Mouse (Mus musculus): ENCODE results near the gene Slc12a7. TPM values are rescaled to one million over a fixed set of nuclear protein-coding genes. Genes with fewer than 3 reads are reported as not detected.
A peak's percentile ranks its signal among the peaks of the same experiment; 100 is the strongest.

The Slc12a7 gene
- total RNA-seq, 1 experiment from 2014 or later = 46.2 TPM

DNA sequence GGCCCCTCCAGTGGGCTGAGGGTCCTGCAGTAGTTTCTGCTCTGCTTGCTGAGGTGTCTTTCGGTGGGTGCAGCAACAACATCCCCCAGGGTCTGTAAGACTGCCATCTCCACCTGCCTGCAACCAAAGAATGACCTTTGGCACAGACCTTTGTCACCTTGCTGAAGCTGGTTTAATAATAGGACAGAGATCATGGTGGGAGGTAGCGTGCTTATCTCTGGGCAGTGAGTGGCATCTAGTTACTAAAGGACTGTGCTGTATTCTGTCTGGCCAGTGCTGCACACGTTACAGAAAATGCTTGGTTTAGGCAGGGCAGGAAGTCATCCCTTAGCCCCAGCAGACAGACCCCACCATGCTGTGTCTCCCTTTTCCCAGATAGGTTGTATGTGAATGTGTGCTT is 22.9 kb downstream of the Slc12a7 start:
- no peak for ATAC-seq (ENCODE audit: extremely low read depth, insufficient number of reproducible peaks, low FRiP score, poor library complexity, severe bottlenecking)

DNA sequence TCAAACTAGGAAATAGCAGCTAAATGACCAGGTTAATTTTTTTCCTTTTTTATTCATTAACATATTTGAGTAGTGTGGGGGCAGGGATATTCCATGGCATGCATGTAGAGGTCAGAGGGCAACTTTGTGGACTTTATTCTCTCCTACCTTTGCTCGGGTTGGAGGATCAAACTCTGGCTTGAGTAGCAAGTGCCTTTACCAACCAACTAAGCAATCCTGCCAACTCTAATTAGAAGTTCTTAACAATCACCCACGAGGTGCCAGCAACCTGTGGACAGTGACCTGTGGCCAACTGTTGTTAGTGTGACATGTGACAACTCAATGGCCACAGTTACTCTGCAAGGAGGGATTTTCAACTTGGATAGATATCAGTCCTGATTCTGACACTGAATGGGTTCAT is 24.0 kb downstream of the Slc12a7 start:
- no peak for ATAC-seq (ENCODE audit: extremely low read depth, insufficient number of reproducible peaks, low FRiP score, poor library complexity, severe bottlenecking)

DNA sequence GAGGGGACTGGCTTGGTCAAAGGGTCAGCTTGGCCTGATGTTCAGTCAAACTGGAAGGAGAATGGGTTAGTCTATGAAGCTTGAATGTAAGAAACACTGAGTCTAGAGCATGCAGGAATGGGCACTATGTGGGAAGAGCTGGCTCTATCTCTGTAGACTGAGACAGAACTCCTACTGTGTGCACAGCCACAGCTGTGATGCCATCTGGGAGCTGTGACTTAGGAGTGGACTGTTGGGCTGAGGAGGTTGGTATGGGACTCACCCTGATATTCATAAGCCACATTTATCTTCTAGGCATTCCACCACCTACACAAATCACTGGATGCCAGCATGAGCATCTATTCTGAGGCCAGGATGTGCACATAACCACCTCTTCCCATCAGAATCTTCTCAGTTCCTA is 24.5 kb downstream of the Slc12a7 start:
- ATAC-seq (ENCODE audit: extremely low read depth, insufficient number of reproducible peaks, low FRiP score, poor library complexity, severe bottlenecking) = no peak

DNA sequence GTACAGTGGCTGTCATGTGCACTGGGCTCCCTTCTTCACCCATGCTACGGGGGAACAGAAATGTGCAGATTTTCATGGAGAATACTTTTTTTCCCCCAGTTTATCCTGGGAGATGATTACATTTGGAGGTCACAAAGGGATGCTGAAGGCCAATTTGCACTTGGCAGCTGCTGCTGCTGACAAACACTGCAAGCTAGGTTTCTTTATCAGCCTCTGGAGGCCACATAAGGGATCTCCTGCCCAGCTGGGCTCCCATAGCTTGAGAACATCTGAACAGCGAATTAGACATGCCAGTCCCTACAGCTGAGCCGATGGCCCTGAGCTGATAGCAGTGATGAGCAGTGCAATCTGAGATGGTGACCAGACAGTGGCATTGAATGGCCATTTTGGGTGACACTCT is 26.7 kb downstream of the Slc12a7 start:
- no peak for ATAC-seq (ENCODE audit: extremely low read depth, insufficient number of reproducible peaks, low FRiP score, poor library complexity, severe bottlenecking)

DNA sequence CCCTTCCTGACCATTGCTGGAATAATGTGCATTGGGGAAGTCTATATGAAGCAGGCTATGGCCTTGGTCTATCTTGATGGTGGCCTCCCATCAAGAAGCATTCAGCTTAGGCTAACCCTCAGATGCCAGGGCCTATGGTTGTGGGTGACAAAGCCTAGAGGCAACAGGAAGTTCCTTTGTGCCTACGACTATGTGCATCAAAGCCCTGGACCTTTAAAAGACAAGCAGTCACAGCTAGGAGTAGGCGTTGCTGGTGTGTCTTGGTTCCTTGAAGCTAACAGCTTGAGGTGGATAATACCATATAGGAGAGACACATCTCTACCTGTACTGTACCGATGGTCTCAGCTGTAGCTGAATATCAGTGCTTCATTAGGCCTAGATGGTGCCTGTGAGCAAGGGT is 27.2 kb downstream of the Slc12a7 start:
- no peak for ATAC-seq (ENCODE audit: extremely low read depth, insufficient number of reproducible peaks, low FRiP score, poor library complexity, severe bottlenecking)

DNA sequence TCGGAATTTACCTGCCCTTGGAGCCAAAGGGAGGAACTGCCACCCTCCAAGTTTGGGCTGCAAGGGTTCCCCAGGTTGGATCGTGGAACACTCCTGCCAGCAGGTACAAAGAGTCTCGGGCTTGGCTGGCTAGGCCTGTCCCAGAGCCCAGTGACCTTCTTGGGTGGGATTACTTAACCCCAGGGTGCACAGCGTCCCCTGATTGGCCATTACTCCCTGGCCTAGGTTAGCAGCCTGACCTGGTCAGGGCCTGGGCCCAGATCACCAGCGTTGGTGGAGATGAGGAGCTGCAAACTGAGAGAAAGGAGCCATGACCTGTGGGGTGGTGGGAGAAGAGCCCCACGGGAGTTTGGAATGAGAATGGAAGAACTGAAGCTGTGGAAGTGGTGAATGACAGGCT is 30.0 kb downstream of the Slc12a7 start:
- ATAC-seq (ENCODE audit: extremely low read depth, insufficient number of reproducible peaks, low FRiP score, poor library complexity, severe bottlenecking) = no peak

DNA sequence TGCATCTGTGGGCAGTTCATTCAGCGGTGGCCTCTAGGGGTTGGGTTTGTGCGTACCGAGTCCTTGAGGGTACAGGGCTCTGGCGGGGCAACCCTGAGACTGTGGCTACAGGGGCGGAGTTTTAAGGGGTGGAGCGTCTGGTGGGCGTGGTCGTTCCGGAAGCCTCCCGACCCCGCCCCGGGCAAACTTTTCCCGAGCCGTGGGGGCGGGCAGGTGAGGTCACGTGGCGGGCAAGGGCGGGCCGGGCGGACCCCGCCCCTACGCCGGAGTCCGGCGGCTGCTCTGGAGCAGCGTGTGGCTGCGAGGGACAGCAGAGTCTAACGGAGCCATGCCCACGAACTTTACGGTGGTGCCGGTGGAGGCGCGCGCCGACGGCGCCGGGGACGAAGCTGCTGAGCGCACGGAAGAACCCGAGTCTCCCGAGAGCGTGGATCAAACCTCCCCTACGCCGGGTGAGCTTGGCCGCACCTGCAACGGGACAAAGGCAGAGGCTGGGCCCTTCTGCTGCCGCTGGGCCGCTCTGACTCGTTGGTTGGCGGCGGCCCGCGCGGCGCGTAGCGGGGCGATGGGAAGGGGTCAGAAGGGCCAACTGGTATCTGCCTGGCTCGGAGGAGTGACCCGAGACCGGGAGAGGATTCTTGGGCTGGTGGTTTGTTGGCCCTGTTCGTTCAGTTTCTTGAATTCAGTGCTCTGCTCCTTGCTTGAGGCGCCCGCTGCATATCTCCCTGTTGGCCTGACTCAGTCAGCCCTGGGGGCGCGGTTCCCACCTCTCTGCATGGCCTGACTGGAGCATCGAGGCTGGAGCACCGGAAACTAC is 30.8 kb downstream of the Slc12a7 start:
- ATAC-seq (ENCODE audit: extremely low read depth, insufficient number of reproducible peaks, low FRiP score, poor library complexity, severe bottlenecking) = peak; percentile 74

DNA sequence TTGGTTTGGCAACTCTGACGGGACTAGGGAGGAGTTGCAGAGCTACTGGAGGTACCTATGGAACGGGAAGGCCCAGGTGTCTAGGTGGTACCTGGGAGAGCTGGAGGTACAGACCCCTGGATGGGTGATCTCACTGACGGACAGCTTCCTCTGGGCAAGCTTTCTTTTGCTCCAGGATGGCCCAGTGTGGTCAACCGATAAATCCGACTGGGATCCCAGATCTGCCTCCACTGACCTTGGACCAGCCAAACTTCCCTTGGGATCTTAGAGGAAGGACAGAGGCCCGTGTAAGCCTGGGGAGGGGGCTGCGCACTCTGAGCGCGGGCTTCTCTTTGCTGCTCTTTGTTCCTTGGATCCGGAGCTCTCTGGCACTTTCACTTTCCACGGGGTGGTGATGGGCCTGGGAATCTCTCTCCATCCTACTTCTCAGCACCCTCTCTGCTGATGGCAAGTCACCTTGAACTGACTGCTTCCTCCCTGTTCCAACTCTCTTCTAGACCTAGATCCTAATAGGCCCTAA is 31.4 kb downstream of the Slc12a7 start:
- ATAC-seq (ENCODE audit: extremely low read depth, insufficient number of reproducible peaks, low FRiP score, poor library complexity, severe bottlenecking) = no peak

DNA sequence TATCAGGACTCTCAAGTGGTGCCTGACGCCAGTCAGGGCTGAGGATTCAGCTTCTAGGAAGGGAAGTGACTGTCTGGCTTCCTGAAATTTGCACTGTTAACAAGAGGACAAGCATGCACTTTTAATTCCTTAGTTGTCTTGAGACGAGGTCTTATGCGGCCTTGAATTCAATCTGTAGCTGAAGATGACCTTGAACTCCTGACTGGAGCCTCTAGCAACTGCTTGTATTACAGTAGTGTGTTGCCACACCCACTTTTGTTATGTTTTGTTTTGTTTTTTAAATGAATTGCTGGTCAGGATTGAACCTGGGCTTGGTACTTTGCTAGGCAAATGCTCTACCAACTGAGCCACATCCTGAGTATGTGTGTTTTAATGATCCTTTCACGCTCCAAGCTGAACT is 32.5 kb downstream of the Slc12a7 start:
- ATAC-seq (ENCODE audit: extremely low read depth, insufficient number of reproducible peaks, low FRiP score, poor library complexity, severe bottlenecking) = no peak

DNA sequence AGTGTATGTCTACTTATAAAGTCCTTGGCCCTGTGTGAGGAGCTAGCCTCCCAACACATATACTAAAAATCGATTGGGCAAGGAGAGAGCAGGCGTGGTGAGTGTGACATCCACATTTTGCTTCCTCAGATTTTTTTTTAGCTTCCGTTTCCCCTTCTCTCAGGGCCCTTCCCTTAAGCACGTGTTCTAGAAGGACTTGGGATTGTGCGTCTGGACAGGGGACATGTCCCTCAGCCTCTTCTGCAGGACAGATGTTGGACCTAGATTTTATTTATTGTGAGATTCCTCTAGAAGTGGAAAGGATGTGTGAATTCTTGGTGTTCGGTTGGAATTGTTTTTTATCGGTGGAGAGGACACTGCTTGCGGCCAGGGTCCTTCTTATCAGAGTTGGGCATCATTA is 34.3 kb downstream of the Slc12a7 start:
- ATAC-seq (ENCODE audit: extremely low read depth, insufficient number of reproducible peaks, low FRiP score, poor library complexity, severe bottlenecking) = no peak

DNA sequence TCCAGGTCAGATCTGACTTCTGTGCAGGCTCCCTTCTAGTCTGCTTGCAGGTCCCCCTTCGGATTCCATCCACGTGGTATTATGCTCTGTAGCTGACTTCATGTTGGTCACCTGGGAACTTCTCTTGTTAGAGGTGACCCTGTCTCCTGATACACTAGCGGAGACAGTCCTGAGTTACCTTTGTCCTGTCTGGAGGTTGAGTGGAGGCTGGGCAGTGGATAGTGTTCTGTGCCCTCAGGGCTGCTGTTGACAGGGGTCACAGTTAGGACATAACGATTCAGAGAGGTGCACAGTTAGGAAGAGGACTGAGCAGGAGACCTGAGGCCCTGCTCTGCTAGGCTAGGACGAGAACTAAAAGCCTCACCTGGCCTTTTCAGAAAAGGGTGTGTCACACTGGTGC is 34.9 kb downstream of the Slc12a7 start:
- ATAC-seq (ENCODE audit: extremely low read depth, insufficient number of reproducible peaks, low FRiP score, poor library complexity, severe bottlenecking) = no peak

DNA sequence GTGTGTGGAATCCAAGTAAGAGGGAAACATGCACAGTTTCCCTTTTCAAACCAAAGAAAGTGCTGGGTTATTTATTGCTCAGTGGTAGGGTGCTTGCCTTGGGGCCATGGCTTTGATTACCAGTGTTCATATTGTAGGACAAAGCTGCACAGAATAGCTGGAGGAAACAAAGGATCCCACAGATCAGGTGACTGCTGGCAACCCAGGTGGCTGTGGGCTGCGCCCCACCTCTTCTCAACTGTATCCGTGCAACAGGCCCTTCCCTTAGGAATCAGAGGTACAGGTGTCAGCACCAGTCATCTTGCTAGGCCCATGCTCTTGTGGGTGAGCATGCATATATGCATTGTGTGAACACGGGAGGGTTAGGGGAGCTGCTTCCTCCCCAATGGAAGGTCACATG is 35.4 kb downstream of the Slc12a7 start:
- no peak for ATAC-seq (ENCODE audit: extremely low read depth, insufficient number of reproducible peaks, low FRiP score, poor library complexity, severe bottlenecking)

DNA sequence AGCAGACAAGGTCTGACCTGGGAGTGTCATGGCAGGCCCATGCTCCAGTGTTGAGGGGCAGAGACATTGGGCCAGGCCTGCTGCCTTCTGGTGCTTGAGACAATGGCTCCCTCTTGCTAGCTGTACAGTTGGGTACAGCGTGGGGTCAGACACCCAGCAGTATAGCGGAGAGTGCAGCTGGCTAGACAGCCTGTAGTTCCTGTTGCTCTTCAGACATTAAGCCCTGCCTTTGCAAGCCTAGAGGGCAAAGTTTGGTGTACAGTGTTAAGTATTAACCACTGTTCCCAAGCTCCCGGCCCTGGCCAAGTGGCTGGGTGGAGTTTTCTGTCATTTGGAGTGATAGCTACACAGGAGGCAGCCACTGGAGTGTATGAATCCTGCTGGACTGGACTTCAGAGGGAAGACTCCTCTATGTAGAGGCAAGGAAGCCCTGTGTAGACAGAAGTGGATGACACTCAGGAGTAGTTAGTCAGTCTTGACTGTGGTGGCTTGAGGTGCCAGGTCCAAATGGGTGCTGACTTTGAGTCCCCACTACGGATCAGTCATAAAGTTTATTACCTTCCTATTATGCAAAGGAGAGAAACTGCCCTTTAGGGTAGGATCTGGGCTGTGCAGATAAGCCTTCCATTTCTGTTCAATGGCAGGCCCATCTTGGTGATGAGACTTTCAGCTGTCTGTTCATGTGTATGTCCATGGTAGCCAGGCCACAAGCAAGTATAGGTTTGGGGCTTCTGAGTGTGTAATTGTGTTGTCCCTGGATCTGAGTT is 37.2 kb downstream of the Slc12a7 start:
- no peak for ATAC-seq (ENCODE audit: extremely low read depth, insufficient number of reproducible peaks, low FRiP score, poor library complexity, severe bottlenecking)

DNA sequence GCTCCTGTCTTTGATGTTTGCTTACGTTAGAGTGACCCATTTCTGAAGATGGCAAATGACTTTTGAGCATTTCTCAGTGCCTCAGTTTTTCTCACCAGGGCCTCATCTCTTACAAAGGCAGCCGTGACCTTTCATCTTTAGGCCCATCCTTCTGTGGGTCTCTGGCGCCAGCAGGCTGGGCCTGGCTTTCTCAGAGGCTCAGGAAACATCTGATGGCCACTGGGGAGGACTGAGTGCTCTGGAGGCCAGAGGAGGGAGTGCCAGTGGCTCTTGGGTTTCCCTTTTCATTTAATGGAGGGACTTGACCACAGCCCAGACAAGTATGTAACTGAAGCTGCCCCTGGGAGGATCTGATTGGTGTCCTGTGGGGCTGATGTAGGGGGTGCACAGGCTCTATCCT is 38.2 kb downstream of the Slc12a7 start:
- no peak for ATAC-seq (ENCODE audit: extremely low read depth, insufficient number of reproducible peaks, low FRiP score, poor library complexity, severe bottlenecking)

DNA sequence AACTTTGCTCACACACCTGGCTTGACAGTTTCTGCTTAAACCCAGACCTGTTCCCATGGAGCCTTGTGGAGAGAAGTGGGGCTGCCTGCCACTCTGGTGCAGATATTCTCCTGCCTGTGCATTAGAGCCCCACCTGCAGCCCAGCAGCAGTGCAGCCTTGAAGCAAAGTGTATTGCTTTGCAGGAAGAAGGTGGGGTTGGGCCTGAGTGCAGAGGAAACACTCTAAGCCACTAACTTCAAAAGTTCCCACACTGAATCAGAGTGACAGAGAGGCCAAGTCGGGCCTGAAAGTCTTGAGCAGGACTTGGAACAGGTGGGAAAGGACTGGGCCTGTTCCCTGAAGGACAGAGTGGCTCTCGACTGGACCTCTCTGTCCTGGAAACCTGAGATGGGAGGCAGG is 39.8 kb downstream of the Slc12a7 start:
- peak; percentile 39; the same call in 1 of the 2 replicates for ATAC-seq (ENCODE audit: extremely low read depth, insufficient number of reproducible peaks, low FRiP score, poor library complexity, severe bottlenecking)

DNA sequence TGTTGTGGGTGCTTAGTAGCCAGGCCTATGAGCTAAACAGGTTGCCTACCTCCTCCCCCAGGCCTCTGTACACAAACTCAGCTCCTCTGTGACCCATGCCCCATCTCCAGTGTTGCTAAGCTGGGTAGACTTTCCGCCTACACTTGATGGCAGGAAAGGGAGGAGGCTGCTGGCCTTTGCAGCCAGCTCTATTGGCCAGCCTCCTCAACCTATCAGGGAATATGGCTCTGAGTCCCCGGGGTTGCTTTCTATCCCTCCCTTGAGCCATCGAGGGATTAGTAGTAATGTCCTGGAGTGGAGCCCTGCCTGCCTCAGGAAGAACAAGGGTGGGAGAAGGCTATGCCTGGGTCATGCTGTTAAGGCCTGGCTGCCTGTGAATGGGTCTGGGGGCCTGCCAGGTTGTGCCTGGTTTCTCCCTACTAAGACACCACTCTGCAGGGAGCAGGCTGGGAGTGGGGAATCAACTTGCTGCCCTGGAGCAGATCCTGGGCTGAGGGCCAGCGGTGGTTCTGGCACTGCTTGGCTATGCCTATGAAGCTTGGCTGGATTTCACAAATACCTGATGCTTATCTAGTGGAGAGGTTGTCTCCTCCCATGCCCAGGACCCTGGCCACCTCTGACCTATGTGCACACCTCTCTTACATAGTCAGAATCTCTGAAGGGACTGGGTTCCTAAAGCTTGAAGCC is 40.8 kb downstream of the Slc12a7 start:
- no peak for ATAC-seq (ENCODE audit: extremely low read depth, insufficient number of reproducible peaks, low FRiP score, poor library complexity, severe bottlenecking)

DNA sequence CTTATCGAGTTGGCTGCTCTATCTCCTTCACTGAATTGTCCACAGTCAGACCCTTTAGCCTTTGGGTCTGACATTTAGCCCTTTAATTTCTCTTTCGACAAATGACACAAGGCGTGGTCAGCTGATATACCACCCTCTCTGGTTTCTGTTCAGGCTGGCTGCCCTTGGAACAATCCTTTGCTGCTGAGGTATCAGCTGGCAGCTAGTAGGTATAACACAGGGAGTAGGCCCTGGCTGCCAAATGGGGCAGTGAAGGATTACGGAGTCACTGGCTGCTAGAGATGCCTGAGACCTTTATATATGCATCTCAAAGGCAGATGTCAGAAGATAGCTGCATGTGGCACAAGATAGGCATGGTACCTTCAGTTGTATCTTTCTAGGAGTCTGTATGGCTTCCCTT is 42.9 kb downstream of the Slc12a7 start:
- no peak for ATAC-seq (ENCODE audit: extremely low read depth, insufficient number of reproducible peaks, low FRiP score, poor library complexity, severe bottlenecking)

DNA sequence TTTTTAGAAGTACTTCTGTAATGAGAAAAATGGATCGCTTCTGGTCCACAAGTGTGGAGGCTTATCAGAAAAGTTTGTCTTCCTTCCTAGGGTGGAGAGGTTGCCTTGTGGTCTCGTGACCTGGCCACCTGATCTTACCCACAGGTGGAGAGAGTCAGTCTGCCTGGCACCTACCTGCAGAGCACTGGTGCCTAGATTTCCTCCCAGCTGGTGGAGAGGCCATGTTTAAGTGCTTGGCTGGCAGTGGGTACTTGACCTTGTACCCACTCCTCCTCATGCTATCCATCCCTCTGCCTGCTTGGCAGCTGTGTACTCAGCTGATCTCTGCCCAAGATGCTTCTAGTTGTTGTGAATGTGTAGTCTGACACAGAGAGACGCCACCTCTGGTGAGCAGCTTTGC is 44.7 kb downstream of the Slc12a7 start:
- ATAC-seq (ENCODE audit: extremely low read depth, insufficient number of reproducible peaks, low FRiP score, poor library complexity, severe bottlenecking) = no peak

DNA sequence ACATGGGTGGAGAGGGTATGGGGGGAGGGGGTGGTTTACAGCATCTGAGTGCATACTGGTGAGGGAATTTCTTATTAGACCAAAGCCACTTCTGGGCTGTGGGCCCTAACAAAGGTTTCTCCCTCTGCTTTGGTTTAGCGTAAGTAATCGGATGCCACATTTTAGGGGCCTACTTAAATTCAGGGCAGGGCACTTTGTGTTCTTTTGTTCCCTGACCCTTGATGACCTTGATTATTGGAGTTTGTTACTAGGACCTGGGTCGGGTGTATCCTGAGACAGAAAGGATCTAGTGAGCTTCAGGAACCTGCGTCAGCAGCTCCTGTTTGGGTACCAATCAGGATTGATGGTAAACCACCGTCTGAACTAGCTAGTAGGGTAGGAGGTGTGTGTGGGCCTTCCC is 49.6 kb downstream of the Slc12a7 start:
- ATAC-seq (ENCODE audit: extremely low read depth, insufficient number of reproducible peaks, low FRiP score, poor library complexity, severe bottlenecking) = no peak

DNA sequence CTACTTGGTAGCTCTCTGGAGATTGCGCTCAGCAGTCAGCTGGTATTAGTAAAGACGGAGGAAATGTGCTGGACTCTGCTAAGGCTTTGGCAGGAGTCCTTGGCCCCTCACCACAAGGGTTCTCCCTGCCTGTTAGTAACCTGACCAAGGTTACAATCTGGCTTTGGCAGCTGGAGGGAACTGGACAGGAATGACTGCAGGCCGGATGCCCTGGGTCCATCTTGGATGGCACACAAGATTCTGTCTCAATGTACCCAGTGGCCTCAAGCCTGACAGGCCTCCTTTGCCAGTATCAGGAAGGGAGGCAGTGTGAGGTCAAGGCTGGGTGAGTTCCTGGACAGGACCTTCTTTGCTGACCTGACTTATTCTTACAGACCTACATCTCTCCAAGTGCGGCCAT is 59.3 kb downstream of the Slc12a7 start:
- ATAC-seq (ENCODE audit: extremely low read depth, insufficient number of reproducible peaks, low FRiP score, poor library complexity, severe bottlenecking) = no peak

Measured in neutrophil, adult 5-6 weeks (primary cell).